Mouse (Mus musculus) ES-E14 (cell line): Measurements from ENCODE around the gene Pde4dip. TPM values are rescaled to one million over a fixed set of nuclear protein-coding genes. Genes with fewer than 3 reads are reported as not detected.

Source experiments
- DNase-seq: peaks from one replicate; pipeline ENCODE4 v3.0.0-alpha.2; 2013; ENCODE audit warnings: low read depth, low spot score
- H3K27ac ChIP-seq: 2 replicates; pipeline ENCODE4 v1.5.1; 2012; ENCODE audit warnings: low read depth, mild to moderate bottlenecking, low read length, moderate library complexity, mixed read lengths; ENCODE audit not compliant: poor library complexity, insufficient read depth, severe bottlenecking
- H3K36me3 ChIP-seq: 2 replicates; pipeline ENCODE4 v1.6.1; 2012; ENCODE audit warnings: mild to moderate bottlenecking, low read length, moderate library complexity, mixed read lengths; ENCODE audit not compliant: control insufficient read depth, poor library complexity, insufficient read depth, severe bottlenecking
- H3K4me1 ChIP-seq, 2 experiments: fragments of 150-350 bp in 1 of 2; sonication (generic) in 1 of 2; 2 replicates each; pipeline ENCODE4 v1.6.1; 2012; ENCODE audit warnings: low read length in 2 of 2, mild to moderate bottlenecking in 1 of 2, mixed read lengths in 1 of 2; ENCODE audit not compliant: control insufficient read depth in 2 of 2, insufficient read depth in 2 of 2, poor library complexity in 1 of 2
- H3K4me3 ChIP-seq, 2 experiments: fragments of 150-350 bp in 1 of 2; sonication (generic) in 1 of 2; 2 replicates each; pipeline ENCODE4 v1.5.1; 2012; ENCODE audit warnings: low read length in 2 of 2, low read depth in 1 of 2, mild to moderate bottlenecking in 1 of 2, mixed read lengths in 1 of 2; ENCODE audit not compliant: insufficient read depth in 1 of 2, poor library complexity in 1 of 2, severe bottlenecking in 1 of 2
- H3K9ac ChIP-seq: 2 replicates; pipeline ENCODE4 v1.6.1; 2012; ENCODE audit warnings: low read depth, mild to moderate bottlenecking, low read length, mixed read lengths; ENCODE audit not compliant: poor library complexity, insufficient read depth, severe bottlenecking
- H3K9me3 ChIP-seq: fragments of 150-350 bp; sonication (generic); 2 replicates; pipeline ENCODE4 v1.6.1; 2012; ENCODE audit warnings: low read depth, mild to moderate bottlenecking, low read length; ENCODE audit not compliant: control insufficient read depth, insufficient read depth
- CHD2 ChIP-seq: IDR thresholded peaks from 2 replicates; pipeline ENCODE4 v1.6.1; 2014; ENCODE audit warnings: mild to moderate bottlenecking, low read depth, low read length, inconsistent platforms
- HCFC1 ChIP-seq: IDR thresholded peaks from 2 replicates; pipeline ENCODE4 v1.6.1; 2012; ENCODE audit warnings: low read length, inconsistent platforms, borderline replicate concordance; ENCODE audit not compliant: insufficient read depth
- MAFK ChIP-seq: IDR thresholded peaks from 2 replicates; pipeline ENCODE4 v1.6.1; 2014; ENCODE audit warnings: mild to moderate bottlenecking, low read depth, low read length, inconsistent platforms; ENCODE audit not compliant: insufficient read depth
- ZC3H11A ChIP-seq: IDR thresholded peaks from 2 replicates; pipeline ENCODE4 v1.6.1; 2012; ENCODE audit warnings: low read depth, mild to moderate bottlenecking, inconsistent platforms, low read length, borderline replicate concordance
- ZNF384 ChIP-seq: IDR thresholded peaks from 2 replicates; pipeline ENCODE4 v1.6.1; 2012; ENCODE audit warnings: low read depth, low read length, inconsistent platforms
- in situ Hi-C, 2 experiments: fragments of 600-800 bp; cut with MboI; formaldehyde crosslinking; loops; one replicate each; pipeline ENCODE4 v1.15.1; 2025; ENCODE audit warnings: low sequenced_read_pairs in 2 of 2, inconsistent platforms in 1 of 2; ENCODE audit not compliant: unreplicated experiment in 2 of 2
- total RNA-seq: library from RNA; depleted of rRNA; stranded (reverse); fragments of 300-350 nt; gene quantifications from 2 replicates; pipeline ENCODE4 v1.2.3, GENCODE M21; 2012

The Pde4dip gene
- total RNA-seq, 1 experiment = 12.0 TPM

GRCm38 (mm10) chr3:97706561-97706960 is 181.9 kb downstream of the Pde4dip start:
- no peak for DNase-seq
- Histone ChIP-seq H3K36me3 (no peaks in the 10 kb centered on the region), H3K27ac (no peak overlapping the region), H3K4me3 (no peak overlapping the region), H3K9me3 (no peaks in the 10 kb centered on the region), H3K4me1 (no peaks in the 10 kb centered on the region), H3K9ac (no peak overlapping the region)
- TF ChIP-seq CHD2 = no peak
- no peak for TF ChIP-seq HCFC1
- TF ChIP-seq ZNF384 = no peak
- TF ChIP-seq ZC3H11A = no peak
- TF ChIP-seq MAFK = no peak
- in situ Hi-C loops = no loop called here

GRCm38 (mm10) chr3:97705508-97705907 is 183.0 kb downstream of the Pde4dip start:
- Histone ChIP-seq H3K36me3 (no peaks in the 10 kb centered on the region), H3K4me3 (no peak overlapping the region), H3K4me1 (no peaks in the 10 kb centered on the region), H3K27ac (no peak overlapping the region), H3K9ac (no peak overlapping the region), H3K9me3 (no peaks in the 10 kb centered on the region)
- DNase-seq = no peak
- TF ChIP-seq ZC3H11A = no peak
- TF ChIP-seq HCFC1 = no peak
- TF ChIP-seq CHD2 = no peak
- no peak for TF ChIP-seq MAFK
- TF ChIP-seq ZNF384 = no peak
- in situ Hi-C loops = no loop called here

GRCm38 (mm10) chr3:97702448-97703080 is 185.9 kb downstream of the Pde4dip start:
- Histone ChIP-seq H3K36me3 (no peaks in the 10 kb centered on the region), H3K4me1 (no peaks in the 10 kb centered on the region), H3K9ac (no peak overlapping the region), H3K4me3 (no peak overlapping the region), H3K27ac (no peak overlapping the region), H3K9me3 (no peaks in the 10 kb centered on the region)
- no peak for DNase-seq
- no peak for TF ChIP-seq HCFC1
- TF ChIP-seq MAFK = no peak
- no peak for TF ChIP-seq ZNF384
- TF ChIP-seq CHD2 = no peak
- in situ Hi-C loops = no loop called here

- in situ Hi-C loops = no loop called here
- TF ChIP-seq ZC3H11A (no peak), CHD2 (no peak), MAFK (no peak), HCFC1 (no peak), ZNF384 (no peak)
- Histone ChIP-seq H3K4me3 (no peak overlapping the region), H3K36me3 (no peaks in the 10 kb centered on the region), H3K4me1 (no peaks in the 10 kb centered on the region), H3K27ac (no peak overlapping the region), H3K9me3 (no peaks in the 10 kb centered on the region), H3K9ac (no peak overlapping the region)
- no peak for DNase-seq
Observed at GRCm38 (mm10) chr3:97701198-97701597, 187.3 kb downstream of the Pde4dip start.

GRCm38 (mm10) chr3:97699061-97699460 is 189.4 kb downstream of the Pde4dip start:
- no peak overlapping the region for H3K27ac ChIP-seq
- H3K9me3 ChIP-seq = no peaks in the 10 kb centered on the region
- DNase-seq = no peak
- H3K4me1 ChIP-seq = no peaks in the 10 kb centered on the region
- H3K36me3 ChIP-seq = no peaks in the 10 kb centered on the region
- in situ Hi-C loops = no loop called here
- no peak overlapping the region for H3K4me3 ChIP-seq
- no peak for TF ChIP-seq CHD2
- no peak for TF ChIP-seq ZNF384
- no peak for TF ChIP-seq MAFK
- no peak for TF ChIP-seq ZC3H11A
- no peak for TF ChIP-seq HCFC1
- H3K9ac ChIP-seq = no peak overlapping the region
